Mouse (Mus musculus): ENCODE results near the gene Safb2.

GRCm38 (mm10) chr17:56554122-56554551 lies 30.2 kb downstream of the Safb2 start, which contains the start of gene Gm20219:
- TF ChIP-seq POLR2A (IDR thresholded peaks at IDR 0.05; ENCODE audit: borderline replicate concordance, extremely low read depth, insufficient read depth, insufficient read length, poor library complexity, severe bottlenecking) (no peak), CTCF (IDR thresholded peaks at IDR 0.05; ENCODE audit: borderline replicate concordance, extremely low read depth, insufficient read depth, insufficient read length) (no peak)
